20 mouse cellular contexts compared by ENCODE assay signal in the genomic region with DNA sequence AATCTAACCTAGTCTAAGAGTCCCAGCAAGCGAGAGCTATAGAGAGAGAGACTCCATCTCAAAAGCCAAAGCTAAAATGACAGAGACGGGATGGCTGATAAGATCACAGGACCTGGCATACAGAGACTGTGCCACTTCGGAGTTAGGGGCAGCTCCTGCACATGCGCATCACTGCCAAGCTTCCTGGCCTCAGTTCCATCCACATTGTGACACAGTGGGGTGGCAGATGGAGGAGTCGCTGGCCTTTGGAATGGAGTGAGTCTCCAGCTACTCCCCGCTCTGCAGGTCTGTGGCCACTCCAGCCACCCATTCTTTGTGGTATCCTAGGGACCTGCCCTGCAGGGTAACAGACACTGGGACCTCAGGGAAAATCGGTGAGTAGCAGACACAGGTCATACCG. TPM values are rescaled to one million over a fixed set of nuclear protein-coding genes. Genes with fewer than 3 reads are reported as not detected.
DNase-seq lines count a peak whose midpoint lies in the region; TF ChIP-seq lines count a peak whose summit lies in the region.
"Had no signal": no experiment of that assay in that cellular context is flagged by ENCODE, and none has a peak within 500 bp of the region (broad histone marks: within the 10 kb centered on the region; RNA-seq: fewer than 3 reads in every experiment).

TSS of gene Igfals (plus strand) at position 222 of the 400 bp plus-strand sequence.

- peaks cover 6% of the 10 kb centered on the region; the same call in 1 of the 2 replicates for H3K4me1 ChIP-seq in liver, adult 2 months (ENCODE audit: control insufficient read depth, insufficient read depth, low read length)
- H3K4me1 ChIP-seq: limb, embryonic 10.5 days had no signal

- TF ChIP-seq POLR2A in liver, adult 2 months (IDR thresholded peaks at IDR 0.05; ENCODE audit: extremely low read depth, insufficient read depth, low read length), result no peak

- peak; percentile 9 for DNase-seq in gastrocnemius, adult 2 months
- DNase-seq in gastrocnemius, postnatal 10 days, result no peak
- DNase-seq in liver, adult 2 months (ENCODE audit: extremely low read depth, low read depth, low spot score), result no peak
- no peak for DNase-seq in liver
- DNase-seq in cerebellum, adult 8-10 months, result peak; percentile 83
- no peak for DNase-seq in layer of hippocampus, postnatal 14 days (ENCODE audit: low spot score in 2 of 2)
- no peak for DNase-seq in urinary bladder, adult 2 months (ENCODE audit: low spot score)
- DNase-seq: adrenal gland, postnatal 10 days; embryo, embryonic 11 days; forebrain, postnatal 0 days; gastrocnemius, postnatal 25 days; kidney, adult 8-10 months; kidney, postnatal 36 days had no signal

- H3K9ac ChIP-seq in liver, adult 2 months (ENCODE audit: low read depth, low read length), result no peak within 1 kb of the TSS
- H3K9ac ChIP-seq: forebrain, postnatal 0 days; liver, embryonic 15.5 days had no signal

- H3K27me3 ChIP-seq in liver, adult 2 months (ENCODE audit: control insufficient read depth, insufficient read depth, low read length), result no peaks in the 10 kb centered on the region
- H3K27me3 ChIP-seq: liver, embryonic 15.5 days had no signal

- TF ChIP-seq CTCF in gastrocnemius, adult 2 months (IDR thresholded peaks at IDR 0.05), result no peak
- TF ChIP-seq CTCF in liver, adult 2 months (IDR thresholded peaks at IDR 0.05; ENCODE audit: low read depth, low read length), result no peak

- H3K36me3 ChIP-seq in liver, adult 2 months (ENCODE audit: control insufficient read depth, insufficient read depth, low read length), result peaks cover 46% of the 10 kb centered on the region

- H3K27ac ChIP-seq in gastrocnemius, adult 2 months, result no peak within 1 kb of the TSS
- H3K27ac ChIP-seq in liver, adult 2 months (replicated peaks; ENCODE audit: insufficient read depth, low read depth, low read length), result no peak within 1 kb of the TSS
- H3K27ac ChIP-seq: hindbrain, postnatal 0 days; limb, embryonic 10.5 days; liver, embryonic 15.5 days had no signal

- intact Hi-C loops in gastrocnemius, adult 2 months (cut with DNase I), result no loop called here

- H3K4me3 ChIP-seq in gastrocnemius, adult 2 months, result no peak within 1 kb of the TSS
- H3K4me3 ChIP-seq in liver, adult 2 months (ENCODE audit: insufficient read depth, low read depth, low read length), result no peak within 1 kb of the TSS
- H3K4me3 ChIP-seq: limb, embryonic 10.5 days; liver, embryonic 15.5 days had no signal

- 69% methylated on average over 8 of the region's 8 CpGs for WGBS in liver, adult 2 months

- H3K79me2 ChIP-seq in liver, adult 2 months (ENCODE audit: control insufficient read depth, insufficient read depth, low read length), result no peaks in the 10 kb centered on the region

RNA-seq across cellular contexts. Expression of gene Igfals, which starts in this region (rescaled TPM):
- 1 to 10 TPM; 3.4 to 4.0 TPM for total RNA-seq in gastrocnemius, adult 2 months (2021)
- 1 to 10 TPM; 3.6 to 7.0 TPM for total RNA-seq in gastrocnemius, postnatal 10 days (2021)
- total RNA-seq in liver, adult 2 months (2014; rRNA removed), result 112 and 127 TPM in 2 replicates
- polyA plus RNA-seq in liver, adult 2 months (2012; rRNA removed), result 369 and 402 TPM in 2 replicates
- total RNA-seq in layer of hippocampus, postnatal 14 days (2021), result not detected
- polyA plus RNA-seq in urinary bladder, adult 2 months (2012; rRNA removed), result 0.94 and 1.7 TPM in 2 replicates
- total RNA-seq: left cerebral cortex, adult 18-20 months; megakaryocyte-erythroid progenitor cell, adult 5-6 weeks had no signal
- polyA plus RNA-seq: heart, embryonic 11.5 days; midbrain, embryonic 16.5 days had no signal

Comparison
In these comparisons a context has a peak if more than half of its experiments do, and no peak if none do; other contexts are left out.
1. RNA of gene Igfals (total RNA-seq): 112 to 127 TPM in liver, adult 2 months; 3.6 to 7.0 TPM in gastrocnemius, postnatal 10 days, 3.4 to 4.0 TPM in gastrocnemius, adult 2 months and not detected in layer of hippocampus, postnatal 14 days; every median in the first group is over 10 times any median in the second.
2. RNA of gene Igfals (polyA plus RNA-seq): 369 to 402 TPM in liver, adult 2 months; 0.94 to 1.7 TPM in urinary bladder, adult 2 months; every median in the first group is over 100 times any median in the second.
3. DNase-seq: peak in gastrocnemius, adult 2 months (single experiment) and cerebellum, adult 8-10 months (single experiment); none in gastrocnemius, postnatal 10 days (single experiment), liver, adult 2 months (single experiment), liver (single experiment), layer of hippocampus, postnatal 14 days (0 of 2) and urinary bladder, adult 2 months (single experiment).